Mouse (Mus musculus): ENCODE results near the gene Fbxo24.
"Not testable (repeated sequence)": the region's sequence is repeated elsewhere in the genome, so short reads cannot be mapped to it uniquely, and the experiment has no call there.

The Fbxo24 gene

DNA sequence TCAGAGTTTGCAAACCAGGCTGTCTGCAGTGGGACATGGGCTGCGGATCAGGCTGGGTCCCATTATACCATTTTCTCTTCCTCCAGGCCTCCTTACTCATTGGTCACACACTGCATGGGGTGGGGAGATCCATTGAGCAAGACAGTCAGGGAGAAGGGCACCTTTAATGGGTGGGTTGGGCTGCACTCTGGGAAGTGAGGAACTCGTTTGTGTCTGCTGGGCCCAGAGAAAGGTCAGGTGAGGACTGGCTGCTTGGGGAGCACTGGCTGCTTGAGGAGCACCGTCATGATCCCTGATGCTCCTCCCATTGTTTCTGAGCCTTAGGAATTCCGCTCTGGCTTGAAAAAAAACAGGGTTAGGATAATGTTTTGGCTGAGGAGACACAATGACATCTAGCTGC lies 14.1 kb upstream of the Fbxo24 start:
- DNase-seq (ENCODE audit: low spot score) = no peak

DNA sequence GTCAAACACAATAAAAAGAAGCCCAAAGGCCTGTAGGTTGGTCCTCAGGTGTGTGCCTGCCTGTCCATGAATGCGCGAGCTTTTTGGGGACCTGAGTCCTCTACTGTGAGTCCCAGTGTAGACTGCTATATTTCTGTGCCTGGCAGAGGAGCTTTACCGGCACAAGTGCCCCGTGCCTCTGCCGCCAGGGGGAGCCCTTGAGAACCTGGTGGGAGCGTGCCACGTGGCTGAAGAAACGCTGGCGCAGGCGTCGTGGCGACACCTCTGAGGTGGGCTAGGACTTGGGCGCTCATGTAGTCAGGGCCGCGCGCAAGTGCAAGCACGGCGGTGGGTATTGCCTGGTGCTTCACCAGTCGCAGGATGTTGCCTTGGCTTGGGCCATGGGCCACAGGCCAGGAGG lies 12.3 kb upstream of the Fbxo24 start, which contains the start of gene Sap25:
Gene Sap25, plus strand, starts transcription at position 281 of the 400 bp plus-strand sequence.
- no peak for DNase-seq (ENCODE audit: low spot score)

DNA sequence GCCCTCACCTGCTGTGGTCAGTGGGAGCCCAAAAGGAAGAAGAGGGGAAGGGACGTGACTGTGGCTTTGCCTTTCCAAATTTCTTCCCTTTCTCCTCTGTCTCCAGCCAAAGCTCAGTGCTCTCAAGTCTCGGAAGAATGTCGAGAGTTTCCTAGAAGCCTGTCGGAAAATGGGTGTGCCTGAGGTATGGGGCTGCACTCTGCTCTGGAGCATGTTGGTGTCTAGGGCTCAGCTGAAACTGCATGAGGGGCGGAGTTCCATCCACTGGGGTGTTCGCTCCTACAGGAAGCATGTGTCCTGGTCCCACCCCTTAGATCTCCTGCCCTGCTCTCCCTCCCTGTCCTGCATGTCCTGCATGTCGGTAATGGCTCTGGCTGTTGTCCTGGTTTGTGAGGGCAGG lies 10.7 kb upstream of the Fbxo24 start:
- DNase-seq (ENCODE audit: low spot score) = no peak

DNA sequence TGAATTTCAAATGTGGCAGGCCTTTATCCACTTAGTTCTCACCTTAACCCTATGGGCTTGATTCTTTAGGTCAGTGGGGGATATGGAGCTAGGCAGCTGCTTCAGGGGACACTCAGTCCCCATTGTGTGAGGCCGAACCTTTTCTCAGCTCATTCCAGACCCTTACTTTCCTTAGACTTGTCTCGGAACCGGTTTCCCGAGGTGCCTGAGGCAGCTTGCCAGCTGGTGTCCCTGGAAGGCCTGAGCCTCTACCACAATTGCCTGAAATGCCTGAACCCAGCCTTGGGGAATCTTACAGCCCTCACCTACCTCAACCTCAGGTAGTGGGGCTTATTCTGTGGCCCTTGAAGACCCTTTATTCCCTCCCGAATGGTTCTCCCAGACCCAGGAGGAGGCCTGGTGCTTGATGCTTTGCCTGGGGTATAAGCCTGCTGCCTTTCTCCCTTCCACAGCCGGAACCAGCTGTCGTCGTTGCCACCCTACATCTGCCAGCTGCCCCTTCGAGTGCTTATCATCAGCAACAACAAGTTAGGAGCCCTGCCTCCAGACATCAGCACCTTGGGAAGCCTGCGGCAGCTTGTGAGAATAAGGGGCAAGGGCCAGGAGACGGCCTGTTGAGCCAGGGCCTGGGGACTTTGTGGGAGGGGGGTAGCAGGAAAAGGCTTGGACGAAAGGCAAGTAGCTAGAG lies 4.7 kb upstream of the Fbxo24 start:
- no peak for DNase-seq (ENCODE audit: low spot score)

DNA sequence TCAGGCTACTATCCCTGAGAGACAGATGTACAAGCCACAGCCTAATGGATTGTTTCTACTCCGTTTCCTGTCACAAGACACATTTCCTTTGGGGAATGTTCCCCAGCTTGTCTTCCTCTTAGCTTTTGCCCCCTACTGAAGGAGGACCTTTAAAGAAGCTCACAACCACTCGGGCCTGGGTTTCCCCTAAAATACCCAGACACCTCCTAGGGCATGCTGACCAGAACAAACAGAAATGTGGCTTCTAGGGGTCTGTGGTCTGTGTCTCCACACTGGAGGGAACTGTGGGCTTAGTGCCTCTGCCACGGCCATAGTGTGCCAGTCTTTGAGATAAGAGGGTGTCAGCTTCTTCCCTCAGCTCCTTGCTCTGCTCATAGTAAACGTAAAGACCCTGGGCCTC lies 2.8 kb upstream of the Fbxo24 start:
- DNase-seq (ENCODE audit: low spot score) = no peak

DNA sequence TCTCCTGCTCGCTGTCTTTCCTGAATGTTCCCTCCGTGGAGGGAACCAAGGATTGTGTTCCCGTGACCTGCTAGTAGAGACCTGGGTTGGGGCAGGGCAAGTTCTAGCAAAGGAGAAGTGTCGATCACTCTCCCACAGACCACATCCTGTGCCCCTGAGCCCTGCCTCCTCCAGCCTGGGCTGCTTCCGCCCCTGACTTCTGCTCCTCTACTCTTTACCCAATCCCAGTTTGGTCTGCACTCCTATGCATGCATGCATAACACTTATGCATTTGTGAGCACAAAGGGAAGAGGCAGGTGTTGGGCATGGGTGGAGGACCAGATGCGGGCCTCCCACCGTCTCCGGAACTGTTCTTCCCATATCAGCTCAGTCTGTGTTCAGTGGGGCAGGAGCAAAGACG lies 2.4 kb upstream of the Fbxo24 start:
- no peak for DNase-seq (ENCODE audit: low spot score)

DNA sequence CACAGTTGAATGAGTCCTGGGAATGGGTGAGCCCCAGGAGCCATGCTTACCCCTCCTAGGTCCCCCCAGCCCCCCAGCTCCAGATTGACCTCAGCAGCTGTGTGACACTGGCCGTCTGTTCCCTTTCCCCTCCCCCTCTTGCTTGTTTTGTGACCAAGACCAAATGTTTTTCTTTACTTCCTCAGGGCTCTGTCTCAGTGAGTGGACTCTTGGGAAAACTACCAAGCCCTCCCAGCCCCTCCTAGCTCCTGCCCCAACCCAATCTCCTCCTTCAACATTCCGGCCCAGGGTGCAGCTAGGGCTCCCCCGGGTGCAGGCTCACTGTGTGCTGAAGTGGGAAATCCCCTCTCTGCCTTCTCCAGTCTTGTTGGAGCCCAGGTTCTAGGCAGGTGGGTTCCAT lies 1.8 kb upstream of the Fbxo24 start:
- DNase-seq (ENCODE audit: low spot score) = peak; percentile 24

DNA sequence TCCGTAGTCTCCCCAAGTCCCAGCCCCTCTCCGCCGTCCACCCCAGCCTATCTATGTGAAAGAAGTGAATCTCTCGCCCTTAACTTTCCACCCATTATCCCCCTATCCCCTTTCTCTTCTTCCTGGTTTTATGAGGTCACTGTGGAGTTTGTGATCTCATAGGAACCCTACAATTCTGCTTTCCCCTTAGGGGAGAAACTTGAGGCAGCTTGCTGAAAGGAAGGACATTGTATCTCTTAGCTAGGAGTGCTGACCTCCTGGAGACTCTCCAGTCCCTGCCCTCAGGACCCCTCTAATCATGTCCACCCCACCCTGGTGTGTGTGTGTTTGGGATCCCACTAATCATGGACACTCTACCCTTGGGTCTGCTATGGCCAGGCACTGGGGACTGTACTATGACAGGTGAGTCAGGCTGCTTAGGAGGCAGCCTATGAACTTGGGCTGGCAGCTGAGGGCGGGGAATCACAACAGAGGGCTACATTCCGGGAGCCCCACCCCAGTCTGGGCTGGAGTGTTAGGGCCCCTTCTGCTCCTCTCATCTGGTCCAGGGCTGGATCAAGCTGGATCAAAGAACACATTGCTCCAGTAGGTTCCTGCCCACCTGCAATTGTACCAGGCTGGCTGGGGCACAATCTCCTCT lies 1.2 kb upstream of the Fbxo24 start:
- no peak for DNase-seq (ENCODE audit: low spot score)

DNA sequence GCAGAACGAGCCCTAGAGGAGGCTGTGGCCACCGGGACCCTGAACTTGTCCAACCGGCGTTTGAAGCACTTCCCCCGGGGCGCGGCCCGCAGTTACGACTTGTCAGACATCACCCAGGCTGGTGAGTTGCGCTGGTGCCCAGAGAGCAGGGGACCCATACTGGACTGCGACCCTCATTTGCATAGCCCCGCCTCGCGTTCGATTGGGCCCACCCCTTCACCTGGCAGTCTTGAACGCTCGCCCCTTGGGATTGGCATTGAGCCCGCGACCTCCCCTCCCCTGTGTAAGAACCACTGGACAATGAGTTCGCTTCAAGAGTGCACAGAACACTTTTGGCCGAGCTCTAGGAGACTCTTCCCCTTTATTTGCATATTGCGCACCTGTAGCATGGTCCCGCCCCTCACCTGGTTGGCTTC lies 512 bp upstream of the Fbxo24 start:
- DNase-seq (ENCODE audit: low spot score) = peak; percentile 85

DNA sequence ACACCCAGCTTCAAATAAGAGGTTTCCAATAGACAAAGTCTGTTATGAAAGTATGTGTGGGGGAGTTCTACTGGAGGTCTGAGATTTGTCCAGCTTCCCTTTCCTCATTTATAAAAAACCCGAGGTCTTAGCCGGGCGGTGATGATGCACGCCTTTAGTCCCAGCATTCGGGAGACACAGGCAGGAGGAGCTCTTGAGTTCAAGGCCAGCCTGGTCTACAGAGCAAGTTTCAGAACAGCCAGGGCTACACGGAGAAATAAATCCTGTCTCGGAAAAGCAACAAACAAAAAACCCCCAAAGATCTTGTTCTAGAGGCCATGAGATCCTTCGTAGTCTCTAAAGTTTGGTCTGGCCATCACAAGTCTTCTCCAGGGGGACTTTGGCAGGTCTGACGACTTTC lies 811 bp downstream of the Fbxo24 start:
- no peak for DNase-seq (ENCODE audit: low spot score)

DNA sequence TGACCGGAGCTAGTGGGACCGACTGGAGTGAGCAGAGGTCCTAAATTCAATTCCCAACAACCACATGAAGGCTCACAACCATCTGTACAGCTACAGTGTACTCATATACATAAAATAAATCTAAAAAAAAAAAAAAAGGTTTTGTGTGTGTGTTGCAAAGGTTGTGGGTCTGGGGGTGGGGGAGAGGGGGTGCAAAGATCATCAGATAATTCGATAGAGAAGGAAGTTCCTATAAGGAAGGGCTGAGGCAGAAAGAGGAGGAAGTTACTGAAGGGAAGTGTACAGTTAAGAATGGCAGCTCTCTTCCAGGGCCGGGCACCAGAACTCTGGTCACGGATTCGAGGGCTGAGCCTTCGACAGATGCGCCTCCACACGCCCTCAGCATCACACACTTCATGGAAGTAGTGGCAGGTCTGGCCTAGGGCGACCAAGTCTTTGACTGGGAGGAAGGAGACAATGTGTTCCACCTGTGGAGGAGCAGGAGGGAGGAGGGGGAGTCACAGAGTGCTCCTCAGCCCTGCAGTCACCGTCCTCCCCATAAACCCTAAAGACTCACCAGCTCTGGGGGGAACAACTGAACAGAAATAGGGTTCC lies 4.8 kb downstream of the Fbxo24 start:
- DNase-seq (ENCODE audit: low spot score) = no peak

DNA sequence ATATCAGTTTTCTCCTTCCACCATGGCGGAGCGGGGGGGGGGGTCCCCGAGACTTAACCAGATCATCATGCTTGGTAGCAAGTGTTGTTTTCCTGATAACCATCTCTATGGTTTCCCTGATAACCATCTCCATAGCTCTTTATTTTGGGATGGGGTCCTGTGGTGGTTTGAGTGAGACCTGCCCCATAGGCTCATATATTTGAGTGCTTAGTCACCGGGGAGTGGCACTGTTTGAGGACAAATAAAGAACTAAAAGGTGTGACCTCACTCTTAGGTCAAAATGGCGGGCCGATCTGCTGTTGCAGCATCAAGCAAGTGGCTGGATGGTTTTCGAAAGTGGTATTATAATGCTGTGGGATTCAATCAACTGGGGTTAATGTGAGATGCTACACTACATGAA lies 13.5 kb downstream of the Fbxo24 start:
- DNase-seq (ENCODE audit: low spot score) = no peak

DNA sequence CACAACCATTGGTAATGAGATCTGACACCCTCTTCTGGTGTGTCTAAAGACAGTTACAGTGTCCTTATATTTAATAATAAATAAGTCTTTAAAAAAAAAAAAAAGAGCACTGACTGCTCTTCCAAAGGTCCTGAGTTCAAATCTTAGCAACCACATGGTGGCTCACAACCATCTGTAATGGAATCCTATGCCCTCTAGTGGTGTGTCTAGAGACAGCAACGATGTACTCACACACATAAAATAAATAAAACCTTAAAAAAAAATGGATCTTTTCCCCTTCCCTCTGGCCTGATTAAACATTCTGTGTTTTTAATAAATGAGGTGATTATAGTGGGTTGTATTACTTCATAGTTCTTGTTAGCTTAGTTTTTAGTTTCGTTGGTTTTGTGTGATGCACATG lies 13.9 kb downstream of the Fbxo24 start:
- not testable (repeated sequence) for DNase-seq (ENCODE audit: low spot score)

DNA sequence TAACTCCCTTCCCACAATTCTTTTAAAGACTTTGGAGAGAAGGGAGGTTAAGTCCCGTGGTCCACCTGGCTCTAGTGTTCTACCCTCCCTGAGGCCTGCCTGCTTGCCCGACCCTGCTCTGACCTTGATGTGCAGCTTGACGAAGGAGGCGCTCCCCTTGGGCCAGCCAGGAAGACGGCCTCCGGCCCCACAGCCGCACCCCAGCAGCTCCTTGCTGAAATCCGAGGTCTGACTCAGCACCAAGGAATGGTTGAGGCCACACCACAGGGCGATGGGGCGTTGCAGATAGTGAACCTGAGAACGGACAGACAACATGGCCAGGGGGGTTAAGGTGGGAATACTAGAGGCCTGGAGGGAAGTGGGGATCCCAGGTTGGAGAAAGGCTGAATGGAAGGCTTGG lies 15.3 kb downstream of the Fbxo24 start, which contains the start of gene Pcolce:
Gene Pcolce, minus strand, starts transcription at position 235 of the 400 bp plus-strand sequence.
- no peak for DNase-seq (ENCODE audit: low spot score)

DNA sequence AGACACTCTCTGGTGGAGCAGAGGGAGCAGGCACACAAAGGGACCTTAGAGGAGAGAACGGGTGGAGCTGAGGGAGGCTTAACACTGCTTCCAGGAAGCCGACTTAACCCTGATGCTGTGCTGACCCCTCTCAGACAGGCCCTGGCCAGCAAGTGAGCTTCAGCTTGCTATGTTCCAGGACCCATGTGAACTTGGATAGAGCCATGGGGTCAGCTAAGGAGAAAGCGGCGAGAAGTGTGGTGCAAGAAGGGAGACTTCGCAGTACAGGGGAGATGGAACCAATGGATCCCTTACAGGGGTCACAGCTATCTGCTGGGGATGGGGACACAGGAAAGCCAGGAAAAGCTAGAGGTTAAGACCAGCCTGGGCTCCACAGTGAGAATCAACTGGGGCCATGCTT lies 15.7 kb downstream of the Fbxo24 start:
- no peak for DNase-seq (ENCODE audit: low spot score)

DNA sequence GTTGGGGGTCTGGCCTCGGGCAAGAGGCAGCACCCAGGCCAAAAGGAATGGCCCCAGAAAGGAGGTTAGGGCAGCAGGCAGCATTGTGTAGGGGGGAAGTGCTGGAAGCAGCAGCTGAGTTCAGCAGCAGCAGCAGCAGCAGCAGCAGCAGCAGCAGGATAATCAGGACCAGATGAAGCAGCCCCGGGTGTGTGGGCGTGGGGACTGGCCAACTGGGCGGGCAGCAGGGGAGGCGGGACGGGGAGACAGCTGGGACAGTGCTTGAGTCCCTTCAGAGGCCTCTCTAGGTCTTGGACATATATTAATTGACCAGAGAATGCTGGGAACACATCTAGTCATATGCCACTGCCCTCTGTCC lies 17.6 kb downstream of the Fbxo24 start:
- peak; percentile 82 for DNase-seq (ENCODE audit: low spot score)

DNA sequence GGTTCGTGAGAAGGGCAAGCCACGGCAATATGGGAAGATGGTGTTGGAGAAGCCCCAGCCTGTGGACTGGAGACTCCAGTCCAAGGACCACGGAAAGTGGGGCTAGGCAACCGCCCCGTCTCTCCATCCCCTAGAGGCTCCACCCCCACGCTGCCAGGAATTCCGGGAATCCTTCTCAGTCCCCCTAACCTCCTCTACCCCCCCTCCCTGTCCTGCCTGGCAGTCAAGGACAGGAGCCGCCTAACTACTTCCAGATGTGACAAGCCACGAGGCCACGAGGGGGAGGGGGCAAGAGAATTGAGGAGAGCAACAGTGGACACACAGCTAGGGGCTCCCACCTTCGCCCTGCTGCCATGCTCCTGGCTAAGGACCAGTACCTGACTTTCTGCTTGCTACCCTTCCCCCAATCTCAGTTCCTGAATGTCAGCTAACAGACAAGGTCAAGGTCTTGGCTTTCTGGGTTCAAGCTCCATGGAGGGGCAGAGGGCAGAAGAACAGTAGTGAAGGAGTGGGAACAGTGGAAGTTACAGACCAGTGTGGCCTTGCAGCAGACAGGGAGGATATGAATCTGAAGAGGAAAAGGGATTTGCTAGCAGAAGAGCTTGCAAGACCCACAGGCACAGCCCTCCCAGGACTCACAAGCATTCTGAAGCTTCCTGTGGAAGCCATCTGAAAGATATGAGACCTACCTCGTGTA lies 18.1 kb downstream of the Fbxo24 start:
- DNase-seq (ENCODE audit: low spot score) = peak; percentile 89

DNA sequence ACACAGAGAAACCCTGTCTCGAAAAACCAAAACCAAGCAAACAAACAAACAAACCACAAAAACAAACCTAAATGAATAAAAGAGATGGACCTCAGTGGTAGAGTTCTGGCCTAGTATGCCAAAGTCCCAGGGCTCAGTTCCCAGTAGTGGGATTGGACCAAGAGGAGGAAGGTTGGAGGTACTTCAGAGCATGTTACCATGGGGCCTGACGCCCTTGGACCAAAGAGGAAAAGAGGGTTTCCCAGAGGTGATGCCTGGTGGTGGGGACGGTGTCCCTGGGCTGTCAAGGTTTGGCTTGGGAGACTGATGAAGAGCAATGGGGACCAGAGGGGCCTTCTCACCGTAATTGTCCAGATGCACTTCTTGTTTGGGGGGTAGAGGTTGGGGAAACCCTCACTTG lies 18.7 kb downstream of the Fbxo24 start:
- no peak for DNase-seq (ENCODE audit: low spot score)

DNA sequence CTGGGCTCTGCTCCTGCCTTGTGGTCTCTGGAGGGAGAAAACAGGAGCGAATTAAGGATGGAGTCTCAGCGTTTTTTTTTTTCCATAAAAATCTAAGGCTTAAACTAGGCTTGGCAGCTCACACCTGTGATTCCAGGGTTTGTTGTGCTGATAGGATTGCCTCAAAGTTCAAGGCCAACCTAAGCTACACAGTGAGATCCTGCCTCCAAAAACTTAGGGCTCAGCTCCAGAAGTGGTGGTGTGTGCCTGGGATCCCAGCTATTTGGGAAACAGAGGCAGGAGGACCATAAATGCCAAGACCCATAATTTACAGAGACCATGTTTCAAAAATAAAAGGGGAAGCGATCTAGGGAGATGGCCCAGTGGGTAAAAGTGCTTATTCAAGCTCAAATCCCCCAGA lies 19.5 kb downstream of the Fbxo24 start:
- DNase-seq (ENCODE audit: low spot score) = no peak

DNA sequence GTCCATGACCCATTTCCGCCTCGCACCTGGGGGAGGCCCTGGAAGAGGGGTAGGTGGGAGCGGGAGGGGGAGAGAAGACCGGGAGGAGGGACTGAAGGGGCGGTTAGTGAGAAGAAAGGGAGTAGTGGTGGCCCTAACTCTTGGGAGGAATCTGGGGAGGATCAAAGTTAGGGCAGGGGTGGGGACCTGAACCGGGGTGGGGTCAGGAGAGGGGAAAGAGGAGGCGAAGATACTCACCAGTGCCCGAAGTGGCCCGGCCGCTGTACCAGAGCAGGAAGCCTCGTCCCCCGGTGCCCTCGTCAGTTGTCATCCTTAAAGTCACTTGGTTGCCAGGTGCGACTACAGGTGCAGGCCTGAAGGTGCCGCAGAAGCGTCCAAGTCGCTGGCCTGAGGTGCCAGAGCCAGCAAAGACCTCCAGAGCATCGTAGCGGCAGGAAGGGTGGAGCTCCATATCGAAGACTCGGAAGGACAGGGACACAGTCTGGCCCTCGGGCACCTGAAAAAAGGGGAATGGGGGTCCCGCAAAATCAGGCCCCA lies 20.1 kb downstream of the Fbxo24 start:
- DNase-seq (ENCODE audit: low spot score) = no peak

DNA sequence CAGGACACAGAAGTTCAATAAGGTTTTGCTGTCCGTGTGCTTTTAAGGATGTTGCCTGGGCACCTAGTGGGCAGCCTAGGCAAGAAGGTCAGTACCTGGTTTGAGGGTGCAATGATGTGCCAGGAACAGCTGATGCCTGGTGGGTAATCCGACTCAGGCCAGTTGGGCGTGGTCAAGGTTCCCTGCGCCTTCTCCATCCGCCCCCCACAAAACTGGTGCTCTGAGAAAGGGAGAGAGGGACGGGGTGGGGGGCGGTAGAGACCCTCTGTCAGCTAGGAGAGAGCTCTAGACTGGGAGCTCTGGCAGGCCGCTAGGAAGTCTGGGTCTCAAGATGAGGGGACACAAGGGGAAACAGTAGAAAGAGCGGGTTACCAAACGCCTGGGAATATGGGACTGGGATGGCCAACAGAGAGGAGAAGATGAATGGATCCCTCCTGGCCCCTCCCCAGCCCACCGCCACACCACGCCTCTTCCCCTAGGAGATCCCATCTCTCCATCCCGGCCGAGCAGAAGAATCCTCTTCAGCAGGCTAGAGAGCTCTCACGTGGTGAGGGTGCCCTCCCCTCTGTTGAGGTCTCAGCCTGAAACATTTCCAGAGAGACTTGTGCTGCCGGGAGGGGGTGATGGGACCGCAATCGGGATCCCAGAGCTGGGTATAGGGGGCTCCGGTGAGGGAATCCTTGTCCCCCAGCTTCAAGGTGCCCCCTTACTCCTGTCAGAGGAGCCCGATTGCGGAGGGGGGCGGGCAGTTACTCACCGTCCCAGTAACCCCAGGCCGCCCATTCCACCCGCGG lies 20.7 kb downstream of the Fbxo24 start:
- DNase-seq (ENCODE audit: low spot score) = peak; percentile 50

DNA sequence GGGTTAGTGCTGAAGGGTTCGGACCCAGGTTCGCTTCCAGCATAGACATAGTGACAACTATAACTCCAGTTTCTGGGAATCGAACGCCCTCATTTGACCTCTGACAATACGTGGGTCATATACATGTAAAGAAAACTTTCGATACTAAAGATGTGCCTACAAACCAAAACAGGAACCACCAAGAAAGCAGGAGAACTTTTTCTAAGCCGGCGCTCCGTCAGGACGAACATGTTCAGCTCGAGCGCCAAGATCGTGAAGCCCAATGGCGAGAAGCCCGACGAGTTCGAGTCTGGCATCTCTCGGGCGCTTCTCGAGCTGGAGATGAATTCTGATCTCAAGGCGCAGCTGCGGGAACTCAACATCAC lies 27.5 kb downstream of the Fbxo24 start:
- DNase-seq (ENCODE audit: low spot score) = peak; percentile 53
